Mouse (Mus musculus) stomach, embryonic 15.5 days (tissue): ENCODE measurements around the gene Pank1. TPM values are rescaled to one million over a fixed set of nuclear protein-coding genes. Genes with fewer than 3 reads are reported as not detected.

Experiments
- ATAC-seq: fragments of 200-750 bp; cut with Nextera tagmentation; 2 replicates; pipeline ENCODE4 v1.8.0; 2017; ENCODE audit warnings: low read depth, moderate number of reproducible peaks, moderate TSS enrichment; ENCODE audit not compliant: insufficient read depth, low FRiP score
- H3K27ac ChIP-seq: fragments of 300-500 bp; sonication (generic); 2 replicates; pipeline ENCODE4 v1.5.1; 2015; ENCODE audit warnings: mild to moderate bottlenecking, inconsistent platforms
- H3K27me3 ChIP-seq: fragments of 300-500 bp; sonication (generic); replicated peaks from 2 replicates; pipeline ENCODE4 v1.6.1; 2015; ENCODE audit warnings: inconsistent platforms
- H3K36me3 ChIP-seq: fragments of 300-500 bp; sonication (generic); 2 replicates; pipeline ENCODE4 v1.6.1; 2015; ENCODE audit warnings: inconsistent platforms
- H3K4me1 ChIP-seq: fragments of 300-500 bp; sonication (generic); 2 replicates; pipeline ENCODE4 v1.6.1; 2015; ENCODE audit warnings: inconsistent platforms
- H3K4me2 ChIP-seq: fragments of 300-500 bp; sonication (generic); 2 replicates; pipeline ENCODE4 v1.6.1; 2015; ENCODE audit warnings: mild to moderate bottlenecking, inconsistent platforms
- H3K4me3 ChIP-seq: fragments of 300-500 bp; sonication (generic); replicated peaks from 2 replicates; pipeline ENCODE4 v1.5.1; 2015; ENCODE audit warnings: inconsistent platforms
- H3K9ac ChIP-seq: fragments of 300-500 bp; sonication (generic); 2 replicates; pipeline ENCODE4 v1.6.1; 2015; ENCODE audit warnings: inconsistent platforms
- H3K9me3 ChIP-seq: fragments of 300-500 bp; sonication (generic); 2 replicates; pipeline ENCODE4 v1.6.1; 2016; ENCODE audit warnings: inconsistent platforms
- WGBS: fragments of 180-500 bp; shearing (Covaris S2); methylation state at CpG from one replicate; pipeline ENCODE4 v1.1.7; 2015; 5-methylcytosine and 5-hydroxymethylcytosine counted together
- microRNA counts: library from miRNA; unstranded; fragments of <30 nt; microRNA quantifications from one replicate; lab custom pipeline; 2016
- microRNA-seq: library from miRNA; unstranded; fragments of <30 nt; microRNA quantifications from one replicate; pipeline ENCODE4, GENCODE M21; 2016
- polyA plus RNA-seq: library from polyadenylated mRNA; unstranded; fragments of >200 nt; fragmentation: Nextera tagmentation; extraction: Ambion mirVana; gene quantifications from 2 replicates; pipeline ENCODE4 v1.2.1, GENCODE M21; 2015

Pank1 gene
- polyA plus RNA-seq, 1 experiment from 2014 or later, result 7.1 TPM

- no peaks in the 10 kb centered on the region for H3K27me3 ChIP-seq
- H3K4me1 ChIP-seq, result no peaks in the 10 kb centered on the region
- WGBS, result 82% methylated on average over 6 of the region's 6 CpGs
- no peaks in the 10 kb centered on the region for H3K36me3 ChIP-seq
- H3K9ac ChIP-seq, result no peak overlapping the region
- no peak overlapping the region for H3K4me3 ChIP-seq
- H3K27ac ChIP-seq, result no peak overlapping the region
- no peak overlapping the region for H3K4me2 ChIP-seq
- H3K9me3 ChIP-seq, result no peaks in the 10 kb centered on the region
- peak; percentile 53; the same call in 1 of the 2 replicates for ATAC-seq
Observed at GRCm38 (mm10) chr19:34770764-34771163, 108.5 kb downstream of the Pank1 start.

GRCm38 (mm10) chr19:34758754-34759153, 120.5 kb downstream of the Pank1 start:
- no peaks in the 10 kb centered on the region for H3K27me3 ChIP-seq
- H3K9me3 ChIP-seq, result no peaks in the 10 kb centered on the region
- no peak overlapping the region for H3K27ac ChIP-seq
- H3K9ac ChIP-seq, result no peak overlapping the region
- no peak for ATAC-seq
- whole genome bisulfite sequencing, result 53% methylated on average over 1 of the region's 1 CpGs
- H3K4me1 ChIP-seq, result no peaks in the 10 kb centered on the region
- no peak overlapping the region for H3K4me2 ChIP-seq
- H3K4me3 ChIP-seq, result no peak overlapping the region
- H3K36me3 ChIP-seq, result no peaks in the 10 kb centered on the region

MicroRNA genes within 50 kb of the gene (microRNA counts, 519-probe panel; counts per million panel counts)
- microRNA mmu-miR-107 (lab: Ali Mortazavi, UCI), result 2,822 counts per million, percentile 71 among the panel's probes with 10 or more counts

Small RNA genes lying within 50 kb of the gene (microRNA-seq; reads per million reads assigned to microRNA genes)
- 1,209 reads per million, percentile 76 among the genes with 10 or more reads in this experiment for gene Mir107

Other genes with a start within 250 kb of the Pank1 start
- 0.80 and 0.86 TPM in 2 replicates for gene Ifit1bl2, start 238.7 kb downstream of the Pank1 start, polyA plus RNA-seq
- gene Ifit1, start 238.6 kb downstream of the Pank1 start, polyA plus RNA-seq, result 1.2 and 2.9 TPM in 2 replicates
- 5.5 and 6.8 TPM in 2 replicates for gene Slc16a12, start 132.2 kb downstream of the Pank1 start, polyA plus RNA-seq
- gene Kif20b, start 42.9 kb upstream of the Pank1 start, polyA plus RNA-seq, result 56.2 and 58.2 TPM in 2 replicates